Mouse (Mus musculus): ENCODE data around the gene Micu2.

- TF ChIP-seq POLR2A (IDR thresholded peaks at IDR 0.05; ENCODE audit: insufficient read depth, low read length) (no peak), EP300 (IDR thresholded peaks at IDR 0.05; ENCODE audit: insufficient read depth, low read depth, low read length) (no peak), CTCF (IDR thresholded peaks at IDR 0.05; ENCODE audit: low read depth, low read length) (no peak)
Measured at GRCm38 (mm10) chr14:57989162-57989561, 9.9 kb downstream of the Micu2 start.
